Mouse (Mus musculus): ENCODE data around the gene Ces1g. TPM values are rescaled to one million over a fixed set of nuclear protein-coding genes. Genes with fewer than 3 reads are reported as not detected.

The Ces1g gene
- total and polyA plus RNA-seq, 3 experiments, result not detected

- Histone ChIP-seq H3K27ac (ENCODE audit: insufficient read depth, low read depth) (no peak overlapping the region), H3K27me3 (replicated peaks) (peaks cover 62% of the 10 kb centered on the region), H3K4me1 (ENCODE audit: control insufficient read depth in 1 of 2, insufficient read depth in 2 of 2) (no peaks in the 10 kb centered on the region), H3K9ac (ENCODE audit: insufficient read depth, low read depth) (no peak overlapping the region), H3K4me2 (ENCODE audit: insufficient read depth, low read depth, poor library complexity, severe bottlenecking) (no peak overlapping the region), H3K9me3 (replicated peaks; ENCODE audit: low read length) (no peaks in the 10 kb centered on the region), H3K79me2 (replicated peaks; ENCODE audit: control insufficient read depth, extremely low read depth, insufficient read depth, poor library complexity, severe bottlenecking) (no peaks in the 10 kb centered on the region), H3K4me3 (replicated peaks in 1 of 3; ENCODE audit: low read depth in 2 of 3, low read length in 2 of 3, poor library complexity in 1 of 3) (no peak overlapping the region), H3K36me3 (replicated peaks in 1 of 2; ENCODE audit: control insufficient read depth in 1 of 2, insufficient read depth in 1 of 2, low read length in 1 of 2) (no peaks in the 10 kb centered on the region)
- TF ChIP-seq GABPA (IDR thresholded peaks at IDR 0.05; ENCODE audit: insufficient replicate concordance, low read depth, low read length), result no peak
- no peak for TF ChIP-seq ZMIZ1 (IDR thresholded peaks at IDR 0.05; ENCODE audit: low read depth, low read length)
- no peak for TF ChIP-seq CTCF (conservative IDR thresholded peaks at IDR 0.05 in 1 of 2, IDR thresholded peaks at IDR 0.05 in 1 of 2; ENCODE audit: low read depth in 2 of 2, low read length in 2 of 2)
- TF ChIP-seq ELF1 (IDR thresholded peaks at IDR 0.05; ENCODE audit: low read depth, low read length), result no peak
- no peak for TF ChIP-seq JUN (IDR thresholded peaks at IDR 0.05; ENCODE audit: insufficient read depth, low read depth, low read length)
- no peak for TF ChIP-seq POLR2A (IDR thresholded peaks at IDR 0.05; ENCODE audit: low read depth, low read length)
- TF ChIP-seq ETS1 (conservative IDR thresholded peaks at IDR 0.05; ENCODE audit: low read depth, low read length), result no peak
- no peak for TF ChIP-seq E2F4 (IDR thresholded peaks at IDR 0.05; ENCODE audit: insufficient replicate concordance, low read depth, low read length)
- TF ChIP-seq MEF2A (IDR thresholded peaks at IDR 0.05; ENCODE audit: borderline replicate concordance, low read depth, low read length), result no peak
- TF ChIP-seq UBTF (IDR thresholded peaks at IDR 0.05; ENCODE audit: low read depth, low read length), result no peak
- TF ChIP-seq MAZ (IDR thresholded peaks at IDR 0.05; ENCODE audit: low read depth, low read length), result no peak
- no peak for TF ChIP-seq POLR2AphosphoS2 (IDR thresholded peaks at IDR 0.05; ENCODE audit: low read depth, low read length)
- no peak for TF ChIP-seq EP300 (IDR thresholded peaks at IDR 0.05; ENCODE audit: low read length)
- TF ChIP-seq TCF12 (IDR thresholded peaks at IDR 0.05; ENCODE audit: low read depth, low read length), result no peak
- no peak for TF ChIP-seq ZC3H11A (IDR thresholded peaks at IDR 0.05; ENCODE audit: low read depth, low read length)
- TF ChIP-seq CHD1 (IDR thresholded peaks at IDR 0.05; ENCODE audit: low read depth, low read length), result no peak
- dilution Hi-C loops (cut with MboI; ENCODE audit: extremely low pct_ligation_motif_present, extremely low pct_unique_long_range_greater_than_20kb, low sequenced_read_pairs), result no loop called here
- DNase-seq (ENCODE audit: extremely low read depth), result no peak
- in situ Hi-C loops (cut with MboI; ENCODE audit: low pct_ligation_motif_present, low pct_unique_long_range_greater_than_20kb, low sequenced_read_pairs), result no loop called here
Measured at GRCm38 (mm10) chr8:93369481-93369880, 32.4 kb upstream of the Ces1g start.

- DNase-seq (ENCODE audit: extremely low read depth), result no peak
- dilution Hi-C loops (cut with MboI; ENCODE audit: extremely low pct_ligation_motif_present, extremely low pct_unique_long_range_greater_than_20kb, low sequenced_read_pairs), result no loop called here
- Histone ChIP-seq H3K27me3 (replicated peaks) (peaks cover 52% of the 10 kb centered on the region), H3K9me3 (replicated peaks; ENCODE audit: low read length) (no peaks in the 10 kb centered on the region), H3K4me2 (ENCODE audit: insufficient read depth, low read depth, poor library complexity, severe bottlenecking) (no peak overlapping the region), H3K9ac (ENCODE audit: insufficient read depth, low read depth) (no peak overlapping the region), H3K4me3 (replicated peaks in 1 of 3; ENCODE audit: low read depth in 2 of 3, low read length in 2 of 3, poor library complexity in 1 of 3) (no peak overlapping the region), H3K79me2 (replicated peaks; ENCODE audit: control insufficient read depth, extremely low read depth, insufficient read depth, poor library complexity, severe bottlenecking) (no peaks in the 10 kb centered on the region), H3K4me1 (ENCODE audit: control insufficient read depth in 1 of 2, insufficient read depth in 2 of 2) (no peaks in the 10 kb centered on the region), H3K27ac (ENCODE audit: insufficient read depth, low read depth) (no peak overlapping the region), H3K36me3 (replicated peaks in 1 of 2; ENCODE audit: control insufficient read depth in 1 of 2, insufficient read depth in 1 of 2, low read length in 1 of 2) (no peaks in the 10 kb centered on the region)
- in situ Hi-C loops (cut with MboI; ENCODE audit: low pct_ligation_motif_present, low pct_unique_long_range_greater_than_20kb, low sequenced_read_pairs), result no loop called here
- no peak for TF ChIP-seq ZMIZ1 (IDR thresholded peaks at IDR 0.05; ENCODE audit: low read depth, low read length)
- TF ChIP-seq MEF2A (IDR thresholded peaks at IDR 0.05; ENCODE audit: borderline replicate concordance, low read depth, low read length), result no peak
- no peak for TF ChIP-seq ZKSCAN1 (IDR thresholded peaks at IDR 0.05; ENCODE audit: borderline replicate concordance, low read depth, low read length)
- no peak for TF ChIP-seq ETS1 (conservative IDR thresholded peaks at IDR 0.05; ENCODE audit: low read depth, low read length)
- no peak for TF ChIP-seq POLR2A (IDR thresholded peaks at IDR 0.05; ENCODE audit: low read depth, low read length)
- TF ChIP-seq MAFK (IDR thresholded peaks at IDR 0.05; ENCODE audit: insufficient replicate concordance, low read length), result no peak
- no peak for TF ChIP-seq EP300 (IDR thresholded peaks at IDR 0.05; ENCODE audit: low read length)
- TF ChIP-seq HCFC1 (IDR thresholded peaks at IDR 0.05; ENCODE audit: low read depth, low read length), result no peak
- TF ChIP-seq ZNF384 (IDR thresholded peaks at IDR 0.05; ENCODE audit: low read depth, low read length), result no peak
- TF ChIP-seq SMC3 (IDR thresholded peaks at IDR 0.05; ENCODE audit: low read depth, low read length), result no peak
- no peak for TF ChIP-seq RCOR1 (conservative IDR thresholded peaks at IDR 0.05; ENCODE audit: low read depth, low read length)
- TF ChIP-seq CTCF (conservative IDR thresholded peaks at IDR 0.05 in 1 of 2, IDR thresholded peaks at IDR 0.05 in 1 of 2; ENCODE audit: low read depth in 2 of 2, low read length in 2 of 2), result no peak
- no peak for TF ChIP-seq PAX5 (IDR thresholded peaks at IDR 0.05; ENCODE audit: low read length)
Measured at GRCm38 (mm10) chr8:93360113-93360512, 23.0 kb upstream of the Ces1g start.

Measured in CH12.LX (cell line).